Mouse (Mus musculus) embryonic fibroblast, embryonic 13.5 days (primary cell): ENCODE measurements at regions not wholly inside any gene's neighbourhood (a gene's known extent, or its start where the extent isn't known, plus 50 kb on each side); places are given as distances from the start of the nearest gene placed in this dataset.

Source experiments
- CTCF ChIP-seq: IDR thresholded peaks from 2 replicates; pipeline ENCODE4 v1.5.1; 2011; ENCODE audit warnings: mild to moderate bottlenecking, control low read depth, low read length, moderate library complexity, borderline replicate concordance; ENCODE audit not compliant: insufficient read depth
- POLR2A ChIP-seq: IDR thresholded peaks from 2 replicates; pipeline ENCODE4 v1.6.1; 2011; ENCODE audit warnings: low read depth, mild to moderate bottlenecking, control low read depth, low read length, moderate library complexity

- TF ChIP-seq POLR2A (no peak), CTCF (no peak)
Observed at GRCm38 (mm10) chr7:133378338-133378737, 223.6 kb downstream of the Tex36 start.
